8 mouse cellular contexts compared by ENCODE assay signal in the genomic region with DNA sequence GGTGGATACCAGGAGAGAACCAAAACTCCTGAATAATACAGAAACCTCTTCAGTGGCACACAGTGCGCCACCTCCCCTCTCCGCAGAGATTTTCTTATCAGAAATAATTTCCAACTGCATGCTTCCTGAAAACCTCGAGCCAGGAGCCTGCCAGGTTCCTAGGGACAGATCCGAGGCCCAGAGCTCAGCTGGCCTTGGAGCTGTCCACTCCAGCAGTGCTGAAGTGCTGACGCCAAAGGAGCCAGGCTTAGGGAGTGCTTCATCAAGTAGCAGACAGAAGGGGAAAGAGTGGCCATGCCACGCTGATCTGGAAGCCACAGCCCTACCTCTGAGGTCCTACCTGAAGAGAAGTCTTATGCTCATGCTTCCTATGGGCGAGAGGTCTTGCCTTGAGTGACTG. TPM values are rescaled to one million over a fixed set of nuclear protein-coding genes. Genes with fewer than 3 reads are reported as not detected.
DNase-seq lines count a peak whose midpoint lies in the region; ATAC-seq and TF ChIP-seq lines count a peak whose summit lies in the region.

No protein-coding gene starts in this region.

- no peaks in the 10 kb centered on the region for H3K27me3 ChIP-seq in G1E (ENCODE audit: insufficient read depth, low read length)
- H3K27me3 ChIP-seq in hindbrain, embryonic 10.5 days (ENCODE audit: insufficient read depth, poor library complexity, severe bottlenecking) = peaks cover 34% of the 10 kb centered on the region
- H3K27me3 ChIP-seq in limb, embryonic 14.5 days (ENCODE audit: control insufficient read depth, insufficient read depth, low read length) = peaks cover 28% of the 10 kb centered on the region
- H3K27me3 ChIP-seq in midbrain, embryonic 16.5 days (ENCODE audit: control insufficient read depth, insufficient read depth, low read depth, low read length) = no peaks in the 10 kb centered on the region

- no peak overlapping the region for H3K27ac ChIP-seq in hindbrain, embryonic 10.5 days
- H3K27ac ChIP-seq in limb, embryonic 14.5 days (replicated peaks; ENCODE audit: low read depth, low read length) = no peak overlapping the region
- no peak overlapping the region for H3K27ac ChIP-seq in midbrain, embryonic 16.5 days (ENCODE audit: low read length)

- ATAC-seq in G1E (ENCODE audit: extremely low read depth, insufficient number of reproducible peaks, low FRiP score, poor library complexity, severe bottlenecking) = no peak
- ATAC-seq in limb, embryonic 14.5 days (ENCODE audit: low FRiP score, low read depth) = no peak; the same call in 1 of the 2 replicates
- no peak for ATAC-seq in midbrain, embryonic 16.5 days

- no peaks in the 10 kb centered on the region for H3K4me1 ChIP-seq in G1E (ENCODE audit: insufficient read depth, low read depth, low read length)
- H3K4me1 ChIP-seq in hindbrain, embryonic 10.5 days (replicated peaks) = peaks cover 30% of the 10 kb centered on the region
- H3K4me1 ChIP-seq in limb, embryonic 14.5 days (ENCODE audit: control insufficient read depth, insufficient read depth, low read length) = 0 out of 2 replicates have a peak, but pooled peaks cover 3% of the 10 kb centered on the region
- peaks cover 15% of the 10 kb centered on the region for H3K4me1 ChIP-seq in midbrain, embryonic 16.5 days (ENCODE audit: control insufficient read depth, insufficient read depth, low read length)

- no peak for TF ChIP-seq CTCF in G1E (IDR thresholded peaks at IDR 0.05; ENCODE audit: low read depth, low read length)

- peaks cover 35% of the 10 kb centered on the region for H3K36me3 ChIP-seq in G1E (replicated peaks)
- peaks cover 38% of the 10 kb centered on the region for H3K36me3 ChIP-seq in hindbrain, embryonic 10.5 days
- H3K36me3 ChIP-seq in limb, embryonic 14.5 days (ENCODE audit: control insufficient read depth, insufficient read depth, low read length) = peaks cover 6% of the 10 kb centered on the region
- H3K36me3 ChIP-seq in midbrain, embryonic 16.5 days (ENCODE audit: control insufficient read depth, insufficient read depth, low read length) = peaks cover 25% of the 10 kb centered on the region

- DNase-seq in A20 (ENCODE audit: low read depth, low spot score) (peak; percentile 11), G1E (ENCODE audit: low spot score) (peak; percentile 46)
- DNase-seq in embryo, embryonic 11.5 days (ENCODE audit: low read depth, low spot score) = peak; percentile 69
- DNase-seq in hindbrain, embryonic 10.5 days (ENCODE audit: low spot score) = peak; percentile 80
- peak; percentile 86 for DNase-seq in limb, embryonic 14.5 days (ENCODE audit: low spot score)
- DNase-seq in urinary bladder, postnatal 25 days (ENCODE audit: low spot score) = peak; percentile 48
- DNase-seq in layer of hippocampus, adult 11-12 months (ENCODE audit: low spot score) = no peak

- H3K4me3 ChIP-seq in G1E (ENCODE audit: low read depth, low read length) = no peak overlapping the region
- H3K4me3 ChIP-seq in hindbrain, embryonic 10.5 days = peak overlapping the region; percentile 74; the same call in 1 of the 2 replicates
- no peak overlapping the region for H3K4me3 ChIP-seq in limb, embryonic 14.5 days (replicated peaks; ENCODE audit: low read length)
- H3K4me3 ChIP-seq in midbrain, embryonic 16.5 days (ENCODE audit: low read depth, low read length) = peak overlapping the region; percentile 74; the same call in 1 of the 2 replicates

- WGBS in hindbrain, embryonic 10.5 days = 21% methylated on average over 7 of the region's 7 CpGs
- 5% methylated on average over 7 of the region's 7 CpGs for WGBS in limb, embryonic 14.5 days
- 18% methylated on average over 7 of the region's 7 CpGs for WGBS in midbrain, embryonic 16.5 days

- no peak overlapping the region for H3K4me2 ChIP-seq in limb, embryonic 14.5 days (replicated peaks; ENCODE audit: low read depth, low read length, severe bottlenecking)
- H3K4me2 ChIP-seq in midbrain, embryonic 16.5 days (ENCODE audit: low read length) = peak overlapping the region; percentile 64

- no peak for TF ChIP-seq POLR2A in limb, embryonic 14.5 days (IDR thresholded peaks at IDR 0.05; ENCODE audit: borderline replicate concordance, extremely low read depth, insufficient read depth, insufficient read length)

- H3K9ac ChIP-seq in limb, embryonic 14.5 days (ENCODE audit: low read depth, low read length, severe bottlenecking) = no peak overlapping the region
- no peak overlapping the region for H3K9ac ChIP-seq in midbrain, embryonic 16.5 days (ENCODE audit: low read depth, low read length)

- peaks cover 16% of the 10 kb centered on the region for H3K9me3 ChIP-seq in G1E (replicated peaks)
- no peaks in the 10 kb centered on the region for H3K9me3 ChIP-seq in hindbrain, embryonic 10.5 days
- no peaks in the 10 kb centered on the region for H3K9me3 ChIP-seq in limb, embryonic 14.5 days (ENCODE audit: control insufficient read depth, low read length)
- no peaks in the 10 kb centered on the region for H3K9me3 ChIP-seq in midbrain, embryonic 16.5 days (replicated peaks; ENCODE audit: control insufficient read depth, low read length, poor library complexity, severe bottlenecking)

RNA-seq across cellular contexts. Expression of a gene that starts 1.5 kb away (rescaled TPM):
- total RNA-seq in G1E (2014; fragmentation: Nextera tagmentation) (not detected in 2 replicates), G1E (2017) (0.06 and 0.33 TPM in 2 replicates)
- polyA plus RNA-seq in G1E (2012) = not detected in 2 replicates
- 3.7 and 8.8 TPM in 2 replicates for polyA plus RNA-seq in hindbrain, embryonic 10.5 days (2016; fragmentation: Nextera tagmentation; extraction: Ambion mirVana)
- polyA plus RNA-seq in limb, embryonic 14.5 days (2012; rRNA removed) = 2.7 and 3.6 TPM in 2 replicates
- polyA plus RNA-seq in limb, embryonic 14.5 days (2014; fragmentation: Nextera tagmentation; extraction: Ambion mirVana) = 1.0 and 1.6 TPM in 2 replicates
- polyA plus RNA-seq in midbrain, embryonic 16.5 days (2015; fragmentation: Nextera tagmentation; extraction: Ambion mirVana) = 10.3 and 11.0 TPM in 2 replicates

RNA-seq across cellular contexts. Expression of a gene that starts 9.4 kb away (rescaled TPM):
- total RNA-seq in G1E (2014; fragmentation: Nextera tagmentation) = 8.4 and 13.8 TPM in 2 replicates
- total RNA-seq in G1E (2017) = 12.7 and 18.4 TPM in 2 replicates
- polyA plus RNA-seq in G1E (2012) = 25.6 and 32.1 TPM in 2 replicates
- polyA plus RNA-seq in hindbrain, embryonic 10.5 days (2016; fragmentation: Nextera tagmentation; extraction: Ambion mirVana) = 47.9 and 61.7 TPM in 2 replicates
- 63.4 and 71.8 TPM in 2 replicates for polyA plus RNA-seq in limb, embryonic 14.5 days (2012; rRNA removed)
- polyA plus RNA-seq in limb, embryonic 14.5 days (2014; fragmentation: Nextera tagmentation; extraction: Ambion mirVana) = 67.5 and 70.5 TPM in 2 replicates
- 81.9 and 94.4 TPM in 2 replicates for polyA plus RNA-seq in midbrain, embryonic 16.5 days (2015; fragmentation: Nextera tagmentation; extraction: Ambion mirVana)

RNA-seq across cellular contexts. Expression of a gene that starts 10.0 kb away (rescaled TPM):
- 27.1 and 47.2 TPM in 2 replicates for total RNA-seq in G1E (2014; fragmentation: Nextera tagmentation)
- total RNA-seq in G1E (2017) = 29.2 and 33.5 TPM in 2 replicates
- polyA plus RNA-seq in G1E (2012) = 14.1 and 17.8 TPM in 2 replicates
- polyA plus RNA-seq in hindbrain, embryonic 10.5 days (2016; fragmentation: Nextera tagmentation; extraction: Ambion mirVana) = 38.3 and 48.2 TPM in 2 replicates
- polyA plus RNA-seq in limb, embryonic 14.5 days (2012; rRNA removed) = 54.6 and 64.5 TPM in 2 replicates
- 48.6 and 50.6 TPM in 2 replicates for polyA plus RNA-seq in limb, embryonic 14.5 days (2014; fragmentation: Nextera tagmentation; extraction: Ambion mirVana)
- polyA plus RNA-seq in midbrain, embryonic 16.5 days (2015; fragmentation: Nextera tagmentation; extraction: Ambion mirVana) = 39.1 and 41.6 TPM in 2 replicates

RNA-seq across cellular contexts. Expression of a gene that starts 20.3 kb away (rescaled TPM):
- total RNA-seq in G1E (2014; fragmentation: Nextera tagmentation) (not detected in 2 replicates), G1E (2017) (0.16 TPM in 1 of 2 replicates, not detected in the other)
- not detected in 2 replicates for polyA plus RNA-seq in G1E (2012)
- 3.8 and 7.6 TPM in 2 replicates for polyA plus RNA-seq in hindbrain, embryonic 10.5 days (2016; fragmentation: Nextera tagmentation; extraction: Ambion mirVana)
- polyA plus RNA-seq in limb, embryonic 14.5 days (2012; rRNA removed) = 0.21 and 0.24 TPM in 2 replicates
- not detected in 2 replicates for polyA plus RNA-seq in limb, embryonic 14.5 days (2014; fragmentation: Nextera tagmentation; extraction: Ambion mirVana)
- polyA plus RNA-seq in midbrain, embryonic 16.5 days (2015; fragmentation: Nextera tagmentation; extraction: Ambion mirVana) = 12.7 and 17.0 TPM in 2 replicates

RNA-seq across cellular contexts. Expression of a gene that starts 58.5 kb away (rescaled TPM):
- 21.5 and 31.5 TPM in 2 replicates for total RNA-seq in G1E (2014; fragmentation: Nextera tagmentation)
- total RNA-seq in G1E (2017) = 20.7 and 22.5 TPM in 2 replicates
- polyA plus RNA-seq in G1E (2012) = 7.6 and 9.7 TPM in 2 replicates
- polyA plus RNA-seq in hindbrain, embryonic 10.5 days (2016; fragmentation: Nextera tagmentation; extraction: Ambion mirVana) = 19.0 and 20.4 TPM in 2 replicates
- polyA plus RNA-seq in limb, embryonic 14.5 days (2012; rRNA removed) = 9.3 and 10.3 TPM in 2 replicates
- 9.8 and 10.1 TPM in 2 replicates for polyA plus RNA-seq in limb, embryonic 14.5 days (2014; fragmentation: Nextera tagmentation; extraction: Ambion mirVana)
- 9.9 and 10.9 TPM in 2 replicates for polyA plus RNA-seq in midbrain, embryonic 16.5 days (2015; fragmentation: Nextera tagmentation; extraction: Ambion mirVana)

Comparison
In these comparisons a context has a peak if more than half of its experiments do, and no peak if none do; other contexts are left out.
1. H3K4me3 ChIP-seq: peak in hindbrain, embryonic 10.5 days (single experiment) and midbrain, embryonic 16.5 days (single experiment); none in G1E (single experiment) and limb, embryonic 14.5 days (single experiment).